Mouse (Mus musculus) liver, embryonic 14.5 days (tissue): ENCODE data around the gene Itpa.

Experiments
- CTCF ChIP-seq: IDR thresholded peaks from 2 replicates; pipeline ENCODE4 v1.5.1; 2016; ENCODE audit warnings: antibody characterized with exemption, low read depth, control low read depth
- EP300 ChIP-seq: IDR thresholded peaks from 2 replicates; pipeline ENCODE4 v1.6.1; 2016; ENCODE audit warnings: antibody characterized with exemption, low read depth

DNA sequence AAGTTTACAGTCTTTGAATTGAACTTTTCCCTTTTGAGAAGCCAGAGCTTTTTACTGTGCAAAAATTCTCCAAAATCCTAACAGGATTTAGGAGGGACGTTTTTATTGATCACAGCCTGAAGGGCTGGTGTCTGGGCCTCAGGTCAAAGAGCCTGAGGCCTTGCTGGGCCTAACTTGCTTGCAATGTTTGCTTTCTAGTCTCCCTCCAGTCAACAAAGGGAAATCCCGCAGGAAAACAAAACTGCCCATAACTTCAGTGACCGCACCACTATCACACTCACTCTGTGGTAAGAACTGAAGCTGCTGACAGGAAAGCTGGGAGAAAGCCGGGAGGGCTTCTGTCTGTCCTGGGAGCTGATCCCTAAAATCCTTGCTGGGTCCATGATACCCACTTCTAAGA, 39.2 kb downstream of the Itpa start:
- TF ChIP-seq CTCF, result no peak
- TF ChIP-seq EP300, result no peak
